Mouse (Mus musculus) hindbrain, embryonic 15.5 days (tissue): ENCODE data around the gene Ctnnbl1. TPM values are rescaled to one million over a fixed set of nuclear protein-coding genes. Genes with fewer than 3 reads are reported as not detected.

Source experiments
- ATAC-seq: fragments of 200-750 bp; cut with Nextera tagmentation; 2 replicates; pipeline ENCODE4 v1.8.0; 2017; ENCODE audit warnings: low read depth, moderate number of reproducible peaks, moderate TSS enrichment; ENCODE audit not compliant: low FRiP score
- H3K27ac ChIP-seq: fragments of 300-500 bp; sonication (generic); replicated peaks from 2 replicates; pipeline ENCODE4 v1.5.1; 2015; ENCODE audit warnings: mild to moderate bottlenecking, inconsistent platforms
- H3K27me3 ChIP-seq: fragments of 300-500 bp; sonication (generic); 2 replicates; pipeline ENCODE4 v1.6.1; 2015; ENCODE audit warnings: control low read depth, inconsistent platforms
- H3K36me3 ChIP-seq: fragments of 300-500 bp; sonication (generic); 2 replicates; pipeline ENCODE4 v1.6.1; 2015; ENCODE audit warnings: control low read depth, inconsistent platforms
- H3K4me1 ChIP-seq: fragments of 300-500 bp; sonication (generic); replicated peaks from 2 replicates; pipeline ENCODE4 v1.6.1; 2015; ENCODE audit warnings: control low read depth, inconsistent platforms
- H3K4me2 ChIP-seq: fragments of 300-500 bp; sonication (generic); 2 replicates; pipeline ENCODE4 v1.6.1; 2015; ENCODE audit warnings: moderate library complexity, mild to moderate bottlenecking, inconsistent platforms
- H3K4me3 ChIP-seq: fragments of 300-500 bp; sonication (generic); 2 replicates; pipeline ENCODE4 v1.5.1; 2015; ENCODE audit warnings: mild to moderate bottlenecking, inconsistent platforms
- H3K9ac ChIP-seq: fragments of 300-500 bp; sonication (generic); 2 replicates; pipeline ENCODE4 v1.6.1; 2015; ENCODE audit warnings: inconsistent platforms
- H3K9me3 ChIP-seq: fragments of 300-500 bp; sonication (generic); 2 replicates; pipeline ENCODE4 v1.6.1; 2016; ENCODE audit warnings: control low read depth, inconsistent platforms
- WGBS: fragments of 180-500 bp; shearing (Covaris S2); methylation state at CpG from one replicate; pipeline ENCODE4 v1.1.7; 2015; 5-methylcytosine and 5-hydroxymethylcytosine counted together
- polyA plus RNA-seq: library from polyadenylated mRNA; unstranded; fragments of >200 nt; fragmentation: Nextera tagmentation; extraction: Ambion mirVana; gene quantifications from 2 replicates; pipeline ENCODE4 v1.2.1, GENCODE M21; 2015

Gene Ctnnbl1
- polyA plus RNA-seq, 1 experiment from 2014 or later, result 58.9 TPM

- Histone ChIP-seq H3K36me3 (0 out of 2 replicates have a peak, but pooled peaks cover 5% of the 10 kb centered on the region), H3K27me3 (no peaks in the 10 kb centered on the region), H3K4me3 (no peak overlapping the region), H3K9ac (no peak overlapping the region), H3K27ac (no peak overlapping the region), H3K4me1 (peaks cover 21% of the 10 kb centered on the region), H3K9me3 (no peaks in the 10 kb centered on the region), H3K4me2 (no peak overlapping the region)
- no peak for ATAC-seq
- 94% methylated on average over 4 of the region's 4 CpGs for WGBS
Observed at GRCm38 (mm10) chr2:157813121-157813520, 75.9 kb downstream of the Ctnnbl1 start.

GRCm38 (mm10) chr2:157814116-157814964, 77.1 kb downstream of the Ctnnbl1 start:
- Histone ChIP-seq H3K9me3 (no peaks in the 10 kb centered on the region), H3K9ac (no peak overlapping the region), H3K4me1 (peaks cover 23% of the 10 kb centered on the region), H3K4me3 (no peak overlapping the region), H3K4me2 (no peak overlapping the region), H3K27me3 (no peaks in the 10 kb centered on the region), H3K27ac (no peak overlapping the region), H3K36me3 (0 out of 2 replicates have a peak, but pooled peaks cover 5% of the 10 kb centered on the region)
- WGBS, result 70% methylated on average over 11 of the region's 11 CpGs
- ATAC-seq, result no peak

- ATAC-seq, result no peak
- 0 out of 2 replicates have a peak, but pooled peaks cover 5% of the 10 kb centered on the region for H3K36me3 ChIP-seq
- H3K27ac ChIP-seq, result no peak overlapping the region
- 96% methylated on average over 2 of the region's 2 CpGs for WGBS
- H3K4me3 ChIP-seq, result no peak overlapping the region
- no peak overlapping the region for H3K9ac ChIP-seq
- no peaks in the 10 kb centered on the region for H3K9me3 ChIP-seq
- H3K4me1 ChIP-seq, result peaks cover 23% of the 10 kb centered on the region
- no peak overlapping the region for H3K4me2 ChIP-seq
- H3K27me3 ChIP-seq, result no peaks in the 10 kb centered on the region
Observed at GRCm38 (mm10) chr2:157814965-157815283, 77.7 kb downstream of the Ctnnbl1 start.

- no peak overlapping the region for H3K9ac ChIP-seq
- H3K36me3 ChIP-seq, result no peaks in the 10 kb centered on the region
- H3K9me3 ChIP-seq, result no peaks in the 10 kb centered on the region
- no peak for ATAC-seq
- no peak overlapping the region for H3K4me3 ChIP-seq
- H3K4me2 ChIP-seq, result no peak overlapping the region
- H3K4me1 ChIP-seq, result peaks cover 28% of the 10 kb centered on the region
- H3K27me3 ChIP-seq, result no peaks in the 10 kb centered on the region
- 72% methylated on average over 9 of the region's 9 CpGs for WGBS
- no peak overlapping the region for H3K27ac ChIP-seq
Observed at GRCm38 (mm10) chr2:157817672-157818071, 80.5 kb downstream of the Ctnnbl1 start.

- Histone ChIP-seq H3K4me2 (no peak overlapping the region), H3K4me3 (no peak overlapping the region), H3K27ac (0 out of 2 replicates have a peak overlapping the region, but pooled peaks have one; percentile 17), H3K27me3 (no peaks in the 10 kb centered on the region), H3K4me1 (peaks cover 28% of the 10 kb centered on the region), H3K9ac (no peak overlapping the region), H3K36me3 (no peaks in the 10 kb centered on the region), H3K9me3 (no peaks in the 10 kb centered on the region)
- WGBS, result 72% methylated on average over 15 of the region's 15 CpGs
- ATAC-seq, result no peak; the same call in 1 of the 2 replicates
Observed at GRCm38 (mm10) chr2:157818576-157819320, 81.5 kb downstream of the Ctnnbl1 start.

GRCm38 (mm10) chr2:157819401-157819800, 82.2 kb downstream of the Ctnnbl1 start:
- no peaks in the 10 kb centered on the region for H3K9me3 ChIP-seq
- no peak overlapping the region for H3K27ac ChIP-seq
- no peaks in the 10 kb centered on the region for H3K36me3 ChIP-seq
- H3K4me1 ChIP-seq, result peaks cover 22% of the 10 kb centered on the region
- no peak overlapping the region for H3K4me3 ChIP-seq
- 95% methylated on average over 12 of the region's 12 CpGs for WGBS
- H3K4me2 ChIP-seq, result no peak overlapping the region
- H3K27me3 ChIP-seq, result no peaks in the 10 kb centered on the region
- no peak for ATAC-seq
- no peak overlapping the region for H3K9ac ChIP-seq

- no peak for ATAC-seq
- Histone ChIP-seq H3K4me1 (peaks cover 19% of the 10 kb centered on the region), H3K36me3 (0 out of 2 replicates have a peak, but pooled peaks cover 4% of the 10 kb centered on the region), H3K9me3 (no peaks in the 10 kb centered on the region), H3K27me3 (no peaks in the 10 kb centered on the region), H3K9ac (no peak overlapping the region), H3K27ac (peak overlapping the region; percentile 26), H3K4me3 (no peak overlapping the region), H3K4me2 (no peak overlapping the region)
- WGBS, result 36% methylated on average over 4 of the region's 4 CpGs
Observed at GRCm38 (mm10) chr2:157821259-157821658, 84.1 kb downstream of the Ctnnbl1 start.

- no peak overlapping the region for H3K4me3 ChIP-seq
- H3K9me3 ChIP-seq, result no peaks in the 10 kb centered on the region
- H3K27ac ChIP-seq, result no peak overlapping the region
- 0 out of 2 replicates have a peak, but pooled peaks cover 7% of the 10 kb centered on the region for H3K36me3 ChIP-seq
- peaks cover 10% of the 10 kb centered on the region for H3K4me1 ChIP-seq
- WGBS, result 71% methylated on average over 3 of the region's 3 CpGs
- H3K4me2 ChIP-seq, result no peak overlapping the region
- H3K9ac ChIP-seq, result no peak overlapping the region
- ATAC-seq, result no peak
- H3K27me3 ChIP-seq, result no peaks in the 10 kb centered on the region
Observed at GRCm38 (mm10) chr2:157823456-157823855, 86.3 kb downstream of the Ctnnbl1 start.

- Histone ChIP-seq H3K27ac (no peak overlapping the region), H3K4me1 (0 out of 2 replicates have a peak, but pooled peaks cover 5% of the 10 kb centered on the region), H3K9ac (no peak overlapping the region), H3K27me3 (no peaks in the 10 kb centered on the region), H3K9me3 (no peaks in the 10 kb centered on the region), H3K36me3 (0 out of 2 replicates have a peak, but pooled peaks cover 7% of the 10 kb centered on the region), H3K4me3 (no peak overlapping the region), H3K4me2 (no peak overlapping the region)
- ATAC-seq, result no peak
- WGBS, result 93% methylated on average over 11 of the region's 11 CpGs
Observed at GRCm38 (mm10) chr2:157824249-157824648, 87.0 kb downstream of the Ctnnbl1 start.

- ATAC-seq, result no peak
- Histone ChIP-seq H3K9ac (no peak overlapping the region), H3K4me1 (no peaks in the 10 kb centered on the region), H3K9me3 (no peaks in the 10 kb centered on the region), H3K27me3 (no peaks in the 10 kb centered on the region), H3K27ac (no peak overlapping the region), H3K4me3 (no peak overlapping the region), H3K4me2 (no peak overlapping the region), H3K36me3 (0 out of 2 replicates have a peak, but pooled peaks cover 7% of the 10 kb centered on the region)
- 83% methylated on average over 6 of the region's 6 CpGs for WGBS
Observed at GRCm38 (mm10) chr2:157830101-157830500, 92.9 kb downstream of the Ctnnbl1 start.

GRCm38 (mm10) chr2:157830620-157831354, 93.6 kb downstream of the Ctnnbl1 start:
- 82% methylated on average over 10 of the region's 10 CpGs for WGBS
- no peaks in the 10 kb centered on the region for H3K9me3 ChIP-seq
- H3K36me3 ChIP-seq, result 0 out of 2 replicates have a peak, but pooled peaks cover 7% of the 10 kb centered on the region

More at GRCm38 (mm10) chr2:157830620-157831354, 93.6 kb downstream of the Ctnnbl1 start:
- H3K4me2 ChIP-seq, result no peak overlapping the region
- no peak overlapping the region for H3K4me3 ChIP-seq
- ATAC-seq, result no peak
- no peaks in the 10 kb centered on the region for H3K27me3 ChIP-seq
- H3K9ac ChIP-seq, result no peak overlapping the region
- H3K27ac ChIP-seq, result no peak overlapping the region
- H3K4me1 ChIP-seq, result no peaks in the 10 kb centered on the region
